Mouse (Mus musculus) monocyte, adult 2 months (primary cell): ENCODE data around the gene Clip4.

Experiments
- DNase-seq, 2 experiments: peaks; one replicate each; pipeline ENCODE4 v3.0.0; 2022; ENCODE audit warnings: low spot score in 2 of 2, low read depth in 1 of 2

Gene Clip4

GRCm38 (mm10) chr17:71791109-71791508 lies 22.8 kb downstream of the Clip4 start:
- DNase-seq, result no peak

GRCm38 (mm10) chr17:71791622-71792021 lies 23.3 kb downstream of the Clip4 start:
- DNase-seq, result no peak

GRCm38 (mm10) chr17:71795521-71796205 lies 27.4 kb downstream of the Clip4 start:
- no peak for DNase-seq

DNA sequence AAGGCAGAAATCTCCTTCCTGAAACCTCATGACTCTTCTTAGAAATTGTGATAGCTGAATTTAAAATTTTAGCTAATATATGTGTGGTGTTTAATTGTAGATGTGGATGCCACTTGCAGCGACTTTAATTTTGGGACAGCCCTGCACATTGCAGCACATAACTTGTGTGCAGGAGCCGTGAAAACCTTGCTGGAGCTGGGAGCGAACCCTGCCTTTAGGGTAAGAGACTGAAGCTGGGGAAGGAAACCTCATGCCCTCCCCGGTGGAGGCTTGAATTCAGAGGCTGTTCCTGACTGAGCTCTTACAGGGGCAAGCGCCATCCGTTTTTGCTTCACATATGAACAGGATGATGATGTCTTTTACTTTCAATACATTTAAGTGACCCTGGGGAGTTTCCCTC lies 35.2 kb downstream of the Clip4 start:
- no peak for DNase-seq

- DNase-seq, result no peak
These were observed 35.6 kb downstream of the Clip4 start for GRCm38 (mm10) chr17:71803876-71804275.

DNA sequence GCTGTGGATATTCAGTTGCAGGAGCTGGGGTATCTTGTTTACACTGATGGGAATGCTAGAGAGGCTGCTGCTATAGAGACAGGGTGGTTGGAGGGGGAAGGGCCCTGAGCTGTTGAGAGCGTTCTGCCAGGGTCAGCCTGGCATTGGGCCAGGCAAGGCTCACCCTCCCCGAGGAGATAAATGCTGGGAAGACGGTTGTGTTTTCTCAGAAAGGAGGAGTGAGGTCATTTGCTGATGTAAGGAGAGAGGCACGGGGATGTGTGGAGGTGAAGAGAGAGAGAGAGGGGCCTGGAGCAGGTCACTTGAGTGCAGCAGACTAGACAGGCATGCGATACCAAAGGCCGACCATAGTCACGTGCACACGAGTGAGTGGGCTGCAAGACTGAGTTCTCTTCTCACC lies 42.8 kb downstream of the Clip4 start:
- DNase-seq, result no peak

- no peak for DNase-seq
These were observed 48.0 kb downstream of the Clip4 start for GRCm38 (mm10) chr17:71816136-71816864.

GRCm38 (mm10) chr17:71823622-71824306 lies 55.5 kb downstream of the Clip4 start:
- DNase-seq, result no peak

DNA sequence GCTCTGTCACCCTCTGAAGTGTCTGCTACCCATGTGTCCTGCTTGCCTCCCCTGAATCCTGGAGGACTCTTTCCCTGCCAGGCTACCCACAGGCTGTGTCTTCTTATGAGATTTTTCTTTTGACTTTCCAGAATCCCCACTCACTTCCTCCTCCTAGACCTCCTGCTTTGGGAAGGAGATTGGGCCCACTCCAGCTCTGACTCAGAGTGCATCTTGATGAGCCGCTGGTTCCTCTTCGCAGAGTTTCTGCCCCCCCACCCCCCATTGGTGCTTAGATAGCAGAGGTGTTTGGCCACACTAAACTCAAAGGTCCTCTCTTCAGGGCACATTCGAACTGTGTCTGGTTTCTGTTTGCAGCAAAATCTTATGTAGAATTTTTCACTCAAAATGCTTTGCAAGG lies 58.3 kb downstream of the Clip4 start:
- DNase-seq, result no peak

DNA sequence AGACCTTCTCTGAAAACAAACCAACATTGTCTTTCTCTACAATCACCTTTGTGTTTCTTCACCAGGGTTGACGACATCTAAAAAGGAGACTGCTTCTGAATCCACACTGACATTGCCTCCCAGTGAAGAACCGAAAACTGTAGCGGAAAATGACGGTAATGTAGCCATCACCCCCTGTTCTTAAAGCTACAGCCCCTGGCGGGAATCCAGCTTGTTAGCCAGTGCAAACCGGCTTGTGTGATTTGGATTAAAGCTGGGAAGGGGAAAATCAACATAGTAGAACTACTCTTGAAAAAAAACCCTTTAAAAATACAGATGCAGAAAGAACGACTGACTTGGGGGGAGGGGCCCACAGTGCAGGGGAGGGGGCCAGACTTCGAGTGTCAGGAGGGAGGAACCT lies 59.4 kb downstream of the Clip4 start:
- DNase-seq, result no peak

GRCm38 (mm10) chr17:71828647-71829414 lies 60.6 kb downstream of the Clip4 start:
- DNase-seq, result no peak

GRCm38 (mm10) chr17:71831960-71832359 lies 63.7 kb downstream of the Clip4 start:
- DNase-seq, result no peak

DNA sequence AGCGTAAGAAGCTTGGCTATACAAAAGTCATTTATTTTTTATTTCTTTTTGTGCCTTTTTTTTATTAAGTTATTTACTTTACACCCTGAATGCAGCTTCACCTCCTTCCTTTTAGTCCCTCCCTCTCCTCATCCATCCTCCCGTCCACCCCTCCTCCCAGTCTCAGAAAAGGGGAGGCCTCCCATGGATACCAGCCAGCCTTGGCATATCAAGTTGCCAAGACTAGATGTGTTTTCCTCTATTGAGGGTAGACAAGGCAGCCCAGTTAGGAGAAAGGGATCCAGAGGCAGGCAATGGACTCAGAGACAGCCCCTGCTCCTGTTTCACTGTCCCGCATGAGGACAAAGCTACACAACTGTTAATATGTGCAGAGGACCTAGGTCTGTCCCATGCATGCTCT lies 93.9 kb downstream of the Clip4 start:
- no peak for DNase-seq

DNA sequence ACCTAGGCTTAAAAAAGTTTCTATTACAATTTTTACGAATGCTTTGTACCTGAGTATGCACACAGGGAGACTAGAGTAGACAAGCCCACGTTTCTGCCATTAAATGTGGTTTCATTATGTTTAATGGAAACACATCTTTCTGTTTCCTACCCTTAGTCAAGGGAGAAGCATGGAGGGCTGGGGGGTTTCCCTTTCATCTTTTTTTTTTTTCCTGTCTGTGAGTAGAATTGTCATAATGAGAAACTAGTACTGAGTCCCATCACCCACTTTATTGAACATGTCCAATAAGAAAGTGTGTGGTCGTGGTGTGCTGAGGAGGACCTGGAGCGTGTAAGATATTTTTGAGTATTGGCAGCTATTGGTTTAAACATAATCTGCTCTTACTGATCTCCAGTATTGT lies 94.6 kb downstream of the Clip4 start:
- no peak for DNase-seq

- DNase-seq, result no peak
These were observed 95.8 kb downstream of the Clip4 start for GRCm38 (mm10) chr17:71864039-71864438.

DNA sequence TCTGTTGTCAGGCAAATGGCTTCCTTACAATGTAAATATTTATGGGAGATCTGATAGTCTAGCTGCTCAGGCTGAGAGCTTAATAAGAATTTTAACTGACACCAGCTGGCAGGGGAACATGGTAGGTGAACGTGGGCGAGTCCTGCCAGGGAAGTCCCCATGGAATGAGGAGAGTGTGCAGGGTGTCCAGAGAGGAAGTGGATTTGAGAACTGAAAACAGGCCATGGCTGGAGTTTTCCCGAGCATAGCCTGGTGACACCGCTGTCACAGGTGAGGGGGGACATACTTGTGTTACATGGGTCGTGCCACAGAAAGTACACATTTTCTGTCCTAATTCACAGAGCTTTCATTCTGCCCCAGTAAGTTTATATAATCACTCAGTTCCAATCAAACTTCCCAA lies 97.2 kb downstream of the Clip4 start:
- no peak for DNase-seq

GRCm38 (mm10) chr17:71867892-71868291 lies 99.6 kb downstream of the Clip4 start:
- DNase-seq, result no peak

- DNase-seq, result no peak
These were observed 100.6 kb downstream of the Clip4 start for GRCm38 (mm10) chr17:71868828-71869227.

DNA sequence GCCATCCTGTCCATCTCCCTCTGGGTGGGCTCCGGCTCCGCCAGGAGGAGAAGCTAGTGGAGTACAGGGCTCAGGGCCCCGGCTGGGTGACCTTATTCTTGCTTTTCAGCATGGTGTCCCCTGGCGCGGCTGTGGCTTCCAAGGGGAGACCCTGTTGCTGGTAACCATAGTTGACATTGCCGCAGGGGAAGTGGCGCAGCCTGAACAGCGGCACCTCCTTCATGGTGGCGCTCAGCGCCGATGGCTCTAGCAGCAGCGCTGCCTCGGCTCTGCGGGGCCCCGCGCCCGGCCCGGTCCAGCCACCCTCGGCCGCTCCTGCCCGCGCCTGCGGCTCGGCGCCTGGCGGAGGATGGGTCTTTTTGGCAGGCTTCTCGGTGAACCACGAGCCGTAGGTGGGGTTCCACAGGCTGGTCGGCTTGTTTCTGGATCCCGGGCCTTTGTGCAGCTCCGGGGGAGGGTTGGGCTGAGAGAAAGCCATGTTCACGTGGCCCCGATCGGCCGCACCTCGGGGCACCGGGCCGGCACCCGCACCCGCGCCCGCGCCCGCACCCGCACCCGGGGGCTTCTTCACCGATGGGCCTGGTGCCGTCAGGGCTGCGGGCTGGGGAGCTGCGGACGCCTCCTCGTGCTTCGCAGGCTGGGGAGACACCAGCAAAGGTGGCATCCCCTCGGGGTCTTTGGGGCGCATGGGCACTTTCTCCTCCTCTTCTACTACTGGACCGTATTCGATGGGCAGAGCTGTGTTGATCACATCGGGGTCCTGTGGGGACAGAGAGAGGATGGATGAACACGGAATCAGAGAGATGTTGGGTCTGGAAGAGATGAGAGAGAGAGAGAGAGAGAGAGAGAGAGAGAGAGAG lies 101.3 kb downstream of the Clip4 start:
- no peak for DNase-seq

DNA sequence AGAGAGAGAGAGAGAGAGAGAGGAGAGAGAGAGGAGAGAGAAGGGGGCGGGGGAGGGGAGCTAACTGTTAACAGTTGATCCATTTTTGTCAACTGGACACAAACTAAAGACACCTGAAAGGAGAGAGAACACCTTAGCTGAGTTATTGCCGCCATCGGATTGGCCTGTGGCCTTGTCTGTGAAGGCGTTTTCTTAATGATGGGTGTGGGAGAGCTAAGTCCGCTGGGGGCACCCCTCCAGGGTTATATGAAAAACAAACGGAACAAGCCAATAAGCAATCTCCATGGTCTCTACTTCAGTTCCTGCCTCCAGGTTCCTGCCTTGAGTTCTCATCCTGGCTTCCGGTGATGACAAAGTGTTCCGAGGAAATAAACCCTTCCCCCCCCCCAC lies 102.0 kb downstream of the Clip4 start:
- DNase-seq, result no peak

DNA sequence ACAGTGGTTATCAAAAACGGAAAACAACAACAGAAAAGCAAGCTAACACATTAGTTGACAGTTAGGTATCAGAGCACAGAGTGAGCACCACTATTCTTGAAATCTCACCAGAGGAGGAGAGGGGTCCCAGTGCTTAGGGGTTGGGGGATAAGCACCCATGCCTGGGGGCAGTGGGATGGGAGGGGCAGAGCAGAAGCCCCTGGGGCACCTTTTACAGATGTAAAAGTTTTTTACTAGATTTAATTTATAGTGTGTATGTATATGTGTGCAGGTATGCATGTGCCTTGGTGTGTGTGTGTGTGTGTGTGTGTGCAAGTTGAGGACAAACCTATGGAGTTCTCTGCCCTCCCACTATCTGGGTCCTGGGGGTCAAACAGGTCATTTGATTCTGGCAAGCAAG lies 102.4 kb downstream of the Clip4 start:
- no peak for DNase-seq
